Mouse (Mus musculus) R1 (cell line): ENCODE results near the gene Sult1a1.
A peak's percentile ranks its signal among the peaks of the same experiment; 100 is the strongest.

ENCODE experiments used
- DNase-seq: peaks from one replicate; pipeline ENCODE4 v3.0.0-alpha.2; 2018; ENCODE audit warnings: low read depth, low spot score

Gene Sult1a1

DNA sequence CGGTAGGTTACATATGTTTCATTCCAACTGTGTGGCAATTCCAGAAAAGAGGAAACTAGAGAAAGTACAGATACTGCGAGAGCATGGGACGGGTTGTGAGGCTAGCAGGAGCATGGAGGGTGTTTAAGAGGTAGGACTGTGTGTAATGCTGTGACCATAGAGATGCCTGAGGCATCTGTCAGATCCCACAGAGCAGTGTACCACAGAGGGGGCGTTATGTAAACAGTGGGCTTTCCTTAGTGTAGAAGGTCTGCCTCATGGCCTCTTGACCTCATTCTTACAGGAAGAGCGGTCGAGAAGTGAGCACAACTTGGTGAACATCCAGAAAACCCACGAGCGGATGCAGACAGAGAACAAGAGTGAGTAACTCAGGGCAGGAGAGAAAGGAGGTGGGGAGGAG is 12.6 kb downstream of the Sult1a1 start:
- DNase-seq: no peak

DNA sequence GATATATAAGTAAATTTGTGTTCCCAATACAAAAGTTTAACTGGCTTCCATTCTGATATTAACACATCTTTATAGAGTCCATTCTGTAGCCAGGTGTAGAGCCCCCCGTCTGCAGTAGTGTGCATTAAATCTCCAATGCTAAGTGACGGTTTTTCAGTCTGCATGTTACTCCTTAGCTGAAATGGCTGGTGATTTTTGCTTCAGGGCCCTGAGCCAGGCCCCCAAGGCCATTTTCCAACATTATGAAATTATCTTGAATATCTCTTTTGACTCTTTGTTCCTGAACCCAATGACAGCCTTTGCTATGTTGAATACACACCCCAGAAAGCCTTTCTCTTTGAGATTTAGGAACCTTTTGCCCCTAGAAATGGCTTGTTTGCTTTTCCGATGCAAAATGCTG is 16.5 kb downstream of the Sult1a1 start:
- DNase-seq: no peak

DNA sequence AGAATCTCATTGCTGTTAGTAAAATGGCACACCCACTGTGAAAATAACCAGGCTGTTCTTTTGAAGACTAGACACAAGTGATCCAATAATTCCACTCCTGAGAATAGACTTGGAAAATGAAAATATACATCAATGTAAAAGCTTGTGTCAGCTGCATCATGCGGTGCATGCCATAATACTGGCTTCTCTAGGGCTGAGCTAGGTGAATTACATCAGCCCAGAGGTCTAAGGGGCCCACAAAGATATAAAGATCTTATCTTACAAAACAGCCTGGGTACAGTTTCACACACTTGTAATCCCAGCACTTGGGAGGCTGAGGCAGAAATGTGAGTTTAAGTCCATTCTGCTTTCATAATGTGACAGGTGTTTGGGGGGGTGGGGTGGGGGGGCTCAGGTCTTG is 18.7 kb downstream of the Sult1a1 start:
- DNase-seq: no peak

DNA sequence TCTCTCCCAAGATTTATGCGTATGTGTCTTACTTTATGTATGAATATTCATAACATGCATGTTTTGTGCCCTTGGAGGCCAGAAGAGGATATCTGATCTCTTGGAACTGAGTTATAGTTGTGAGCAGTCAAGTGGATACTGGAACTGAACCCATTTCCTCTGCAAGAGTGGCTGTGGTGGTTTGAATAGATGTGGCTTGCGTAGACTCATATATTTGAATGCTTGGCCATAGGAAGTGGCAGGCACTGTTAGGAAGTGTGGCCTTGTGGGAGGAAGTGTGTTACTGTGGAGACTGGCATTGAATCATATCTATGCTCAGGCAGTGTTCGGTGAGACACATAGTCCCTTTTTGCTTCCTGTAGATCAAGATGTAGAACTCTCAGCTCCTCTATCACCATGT is 20.5 kb downstream of the Sult1a1 start:
- DNase-seq: no peak

DNA sequence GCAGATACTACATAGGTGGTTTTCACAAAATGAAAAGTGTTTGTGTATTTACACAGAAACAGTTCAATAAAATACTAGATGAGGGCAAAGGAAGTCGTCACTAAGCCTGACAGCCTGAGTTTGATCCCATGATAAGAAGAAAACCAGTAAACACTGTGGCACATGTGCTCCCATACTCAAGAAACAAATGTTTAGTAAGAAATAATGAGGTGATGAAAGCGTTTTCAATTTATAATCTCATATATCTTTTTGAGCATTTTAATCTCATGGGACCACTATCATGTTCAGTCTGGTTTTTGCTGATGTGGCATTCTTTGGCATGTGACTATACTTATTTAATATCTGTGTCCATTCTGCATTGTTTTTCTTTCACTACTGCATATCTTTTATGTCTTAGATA is 22.2 kb downstream of the Sult1a1 start:
- no peak for DNase-seq

DNA sequence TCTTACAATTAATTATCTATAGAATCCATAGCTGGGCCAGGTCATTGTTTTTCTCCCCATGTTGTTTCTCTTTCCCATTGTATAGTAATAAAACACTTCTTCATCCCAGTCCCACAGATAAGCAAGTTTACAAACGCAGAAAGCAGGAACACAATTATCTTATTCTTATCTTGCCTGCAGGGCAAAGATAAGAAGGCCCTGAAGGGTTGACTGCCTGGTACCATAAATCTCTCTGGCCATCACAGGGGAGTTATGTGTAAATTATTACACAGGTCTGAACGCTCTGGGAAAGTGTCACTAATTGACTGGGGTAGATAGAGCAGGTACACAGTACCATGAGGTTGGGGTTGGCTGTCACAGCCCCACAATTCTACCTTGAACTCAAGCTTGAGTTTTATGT is 25.4 kb downstream of the Sult1a1 start:
- no peak for DNase-seq

DNA sequence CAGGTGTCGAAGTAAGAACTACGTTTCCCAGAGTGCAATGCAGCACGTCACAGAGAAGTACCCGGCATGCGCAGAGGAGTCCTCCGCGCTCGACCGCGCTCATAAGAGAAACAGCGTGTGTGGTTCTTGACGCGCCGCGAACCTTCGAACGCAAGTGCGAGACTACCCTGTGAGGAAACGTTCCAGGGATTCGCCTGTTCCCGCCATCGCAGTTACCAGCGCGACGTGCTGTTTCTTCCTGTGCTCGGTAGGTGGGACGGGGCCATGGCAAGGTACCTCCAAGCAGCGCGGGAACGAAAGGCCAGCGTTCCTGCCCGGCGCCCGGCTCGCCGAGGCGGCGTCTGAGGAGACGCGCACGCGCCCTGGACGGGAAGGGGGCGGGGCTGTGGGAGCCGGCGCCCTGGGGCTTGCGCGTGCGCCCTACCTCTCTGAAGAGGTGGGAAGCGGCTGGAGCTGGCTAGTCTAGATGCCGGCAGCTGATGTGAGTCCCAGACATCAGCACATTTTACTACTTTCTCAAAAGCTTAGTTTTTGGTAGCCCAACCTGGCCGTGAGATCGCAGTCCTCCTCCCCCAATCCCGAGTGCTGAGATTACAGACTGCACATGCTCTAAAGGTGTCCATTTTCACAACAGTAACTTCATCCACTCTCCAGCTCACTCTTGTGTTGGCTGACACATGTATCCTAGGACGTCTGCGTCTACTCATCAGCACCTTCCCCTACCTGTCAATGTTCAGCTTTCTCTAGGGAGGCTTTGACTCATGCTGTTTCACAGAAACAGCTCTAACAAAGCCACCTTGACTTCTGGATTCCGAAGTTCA is 26.8 kb downstream of the Sult1a1 start, which contains the start of gene Sgf29:
Gene Sgf29 (plus strand): TSS at position 79 of the 821 bp plus-strand sequence.
- DNase-seq: peak; percentile 95

DNA sequence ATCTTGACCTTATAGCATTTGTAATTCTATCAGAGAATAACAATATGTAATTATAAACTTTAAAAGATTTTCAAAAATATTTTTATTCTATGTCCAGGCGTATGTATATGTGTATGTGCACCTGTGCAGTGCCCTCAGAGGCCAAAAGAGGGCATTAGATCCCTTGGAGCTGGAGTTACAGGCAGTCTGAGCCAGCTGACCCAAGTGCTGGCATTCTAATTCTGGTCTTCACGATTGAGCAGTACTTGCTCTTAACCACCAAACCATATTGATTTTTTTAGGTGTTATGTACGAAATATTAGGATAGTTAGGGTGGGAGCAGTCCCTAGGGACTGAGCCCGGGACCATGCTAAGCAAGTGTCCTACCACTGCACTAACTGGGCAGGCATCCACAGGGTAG is 27.7 kb downstream of the Sult1a1 start:
- peak; percentile 76 for DNase-seq

DNA sequence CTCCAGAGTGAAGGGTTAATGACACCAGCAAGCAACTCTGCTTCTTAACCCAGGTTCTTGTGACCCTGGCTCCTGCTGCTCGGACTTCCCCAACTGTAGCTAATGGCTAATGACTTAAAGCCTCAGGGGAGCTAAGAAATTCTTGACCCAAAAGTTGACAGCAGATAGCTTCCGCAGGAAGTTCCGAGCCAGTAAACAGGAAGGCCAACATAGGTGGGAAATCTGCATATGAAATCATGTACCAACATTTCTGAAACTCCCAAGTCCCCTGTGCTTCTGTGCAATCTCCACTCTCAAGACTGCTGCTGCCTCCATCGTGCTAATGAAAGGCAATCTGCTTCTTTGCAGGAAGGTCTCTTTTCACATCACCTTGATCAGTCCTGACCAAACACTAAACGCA is 30.5 kb downstream of the Sult1a1 start:
- DNase-seq: peak; percentile 35

DNA sequence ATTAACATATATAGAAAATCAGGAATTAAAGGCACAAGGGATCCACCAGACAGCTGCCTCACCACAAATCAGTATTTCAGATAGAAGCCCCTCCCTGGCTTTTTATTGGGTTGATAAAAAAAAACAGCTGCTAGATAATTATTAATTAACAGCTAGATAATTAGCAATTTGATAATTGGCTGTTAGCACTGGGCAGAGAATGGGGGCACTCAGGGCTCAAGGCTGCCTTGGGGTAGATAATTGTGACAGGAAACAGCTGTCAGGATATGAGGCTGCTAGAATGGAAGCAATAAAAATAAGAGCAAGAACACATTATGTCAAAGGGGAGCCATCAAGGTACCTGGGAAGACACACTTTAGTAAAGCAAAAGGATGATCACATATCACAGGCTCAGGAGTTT is 31.3 kb downstream of the Sult1a1 start:
- no peak for DNase-seq

DNA sequence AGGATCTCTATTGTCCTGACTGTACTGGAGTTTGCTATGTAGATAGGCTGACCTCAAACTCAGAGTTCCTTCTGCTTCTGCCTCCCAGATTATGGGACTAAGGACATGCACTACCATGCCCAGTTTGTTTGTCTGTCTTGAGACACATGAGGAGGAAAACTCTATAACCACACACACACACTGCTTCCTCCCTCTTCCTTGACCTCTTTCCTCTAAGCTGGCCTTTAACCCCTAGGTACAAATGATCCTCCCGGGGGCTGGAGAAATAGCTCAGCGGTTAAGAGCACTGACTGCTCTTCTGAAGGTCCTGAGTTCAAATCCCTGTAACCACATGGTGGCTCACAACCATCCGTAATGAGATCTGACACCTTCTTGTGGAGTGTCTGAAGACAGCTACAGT is 31.9 kb downstream of the Sult1a1 start:
- no peak for DNase-seq

DNA sequence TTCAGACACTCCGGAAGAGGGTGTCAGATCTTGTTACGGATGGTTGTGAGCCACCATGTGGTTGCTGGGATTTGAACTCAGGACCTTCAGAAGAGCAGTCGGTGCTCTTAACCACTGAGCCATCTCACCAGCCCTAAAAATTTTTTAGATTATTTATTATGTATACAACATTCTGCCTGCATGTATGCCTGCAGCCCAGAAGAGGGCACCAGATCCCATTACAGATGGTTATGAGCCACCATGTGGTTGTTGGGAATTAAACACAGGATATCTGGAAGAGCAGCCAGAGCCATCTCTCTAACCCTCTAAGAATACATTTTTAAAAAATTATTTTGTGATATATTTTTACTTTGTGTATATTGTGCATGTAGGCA is 33.0 kb downstream of the Sult1a1 start:
- peak; percentile 74 for DNase-seq

DNA sequence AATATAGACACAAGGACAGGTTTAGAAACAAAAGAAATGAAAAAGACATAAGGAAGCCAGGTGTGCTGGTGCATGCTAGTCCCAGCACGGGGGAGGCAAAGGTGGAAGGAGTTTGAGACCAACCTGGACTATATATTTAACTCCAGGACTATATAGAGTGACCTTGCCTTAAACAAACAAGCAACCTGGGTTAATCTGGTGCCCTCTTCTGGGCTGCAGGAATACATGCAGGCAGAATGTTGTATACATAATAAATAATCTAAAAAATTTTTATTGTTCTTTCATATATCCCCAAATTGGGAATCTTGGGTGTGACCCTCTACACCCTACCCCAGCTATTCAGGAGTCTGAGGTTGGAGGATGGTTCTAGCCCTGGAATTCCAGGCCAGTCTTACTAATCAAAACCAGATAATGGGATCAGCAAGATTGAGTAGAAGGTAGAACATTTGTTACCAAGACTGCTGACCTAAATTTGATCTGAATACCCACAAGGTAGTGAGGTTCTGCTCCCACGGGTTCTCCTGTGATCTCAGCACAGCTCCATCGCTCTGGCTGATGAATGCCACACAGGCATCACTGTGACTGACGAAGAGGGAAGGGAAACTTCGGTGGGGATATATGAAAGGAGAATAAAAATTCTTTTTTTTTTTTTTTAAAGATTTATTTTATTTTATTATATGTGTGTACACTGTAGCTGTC is 33.5 kb downstream of the Sult1a1 start:
- no peak for DNase-seq

DNA sequence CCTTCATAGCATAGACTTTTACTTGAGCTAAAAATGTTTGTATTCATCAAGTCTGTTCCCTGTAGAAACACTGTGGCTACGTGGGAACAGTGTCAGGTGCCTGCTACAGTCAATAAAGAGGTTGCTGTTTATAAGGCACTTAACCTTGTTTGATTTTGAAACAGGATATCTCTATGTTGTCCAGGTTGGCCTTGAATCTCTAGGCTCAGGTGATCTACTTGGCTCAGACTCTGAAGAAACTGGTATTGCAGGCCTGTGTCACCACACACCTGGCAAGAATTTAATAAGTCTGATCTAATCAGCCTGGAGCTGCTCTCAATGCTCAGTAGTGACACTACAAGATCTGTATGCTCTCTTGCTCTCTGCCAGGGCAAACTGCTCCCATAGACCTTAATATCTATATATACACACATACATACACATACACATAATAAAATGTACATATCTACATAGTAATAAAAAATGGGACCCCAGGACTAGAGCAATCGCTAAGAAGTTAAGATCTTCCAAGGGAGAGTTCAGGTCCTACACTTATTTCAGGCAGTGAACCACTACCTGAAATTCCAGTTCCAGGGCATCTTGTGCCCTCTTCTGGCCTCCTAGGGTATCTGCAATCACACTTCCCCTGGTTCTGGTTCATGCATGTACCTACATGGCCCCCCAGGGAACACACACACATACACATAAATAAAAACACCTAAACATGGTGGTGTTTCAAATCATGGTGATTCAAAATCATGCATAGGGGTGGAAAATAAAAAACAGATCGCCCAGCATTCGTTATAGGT is 39.3 kb downstream of the Sult1a1 start:
- peak; percentile 67 for DNase-seq

DNA sequence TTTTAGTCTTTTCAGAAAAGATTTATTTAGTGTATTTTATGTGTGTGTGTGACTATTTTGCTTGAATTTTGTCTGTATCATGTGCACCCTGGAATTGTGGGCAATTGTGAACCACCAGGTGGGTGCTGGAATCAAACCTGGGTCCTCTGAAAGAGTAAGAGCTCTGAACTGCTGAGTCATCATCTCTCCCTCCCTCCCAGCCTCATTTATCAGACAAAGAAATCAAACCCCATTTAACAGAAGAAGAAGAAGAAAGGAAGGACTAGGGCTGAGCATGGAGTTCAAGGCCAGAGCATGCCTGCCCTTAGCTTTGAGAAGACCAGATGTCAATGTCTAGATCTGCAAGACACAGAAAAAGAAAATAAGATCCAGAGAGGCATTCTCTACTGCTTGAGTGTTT is 40.9 kb downstream of the Sult1a1 start:
- DNase-seq: no peak

DNA sequence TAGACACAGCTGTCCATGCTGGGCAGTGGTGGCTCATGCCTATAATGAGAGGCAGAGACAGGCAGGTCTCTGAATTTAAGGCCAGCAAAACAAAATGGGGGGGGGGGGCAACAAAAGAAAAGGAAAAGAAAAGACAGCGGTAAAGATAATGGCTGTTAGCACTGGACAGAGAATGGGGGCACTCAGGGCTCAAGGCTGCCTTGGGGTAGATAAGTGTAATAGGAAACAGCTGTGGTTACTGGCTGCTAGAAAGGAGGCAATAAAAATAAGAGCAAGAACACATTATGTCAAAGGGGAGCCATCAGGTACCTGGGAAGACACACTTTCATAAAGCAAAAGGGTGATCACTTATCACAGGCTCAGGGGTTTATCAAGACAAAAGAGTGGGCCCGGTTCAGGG is 43.8 kb downstream of the Sult1a1 start:
- no peak for DNase-seq

DNA sequence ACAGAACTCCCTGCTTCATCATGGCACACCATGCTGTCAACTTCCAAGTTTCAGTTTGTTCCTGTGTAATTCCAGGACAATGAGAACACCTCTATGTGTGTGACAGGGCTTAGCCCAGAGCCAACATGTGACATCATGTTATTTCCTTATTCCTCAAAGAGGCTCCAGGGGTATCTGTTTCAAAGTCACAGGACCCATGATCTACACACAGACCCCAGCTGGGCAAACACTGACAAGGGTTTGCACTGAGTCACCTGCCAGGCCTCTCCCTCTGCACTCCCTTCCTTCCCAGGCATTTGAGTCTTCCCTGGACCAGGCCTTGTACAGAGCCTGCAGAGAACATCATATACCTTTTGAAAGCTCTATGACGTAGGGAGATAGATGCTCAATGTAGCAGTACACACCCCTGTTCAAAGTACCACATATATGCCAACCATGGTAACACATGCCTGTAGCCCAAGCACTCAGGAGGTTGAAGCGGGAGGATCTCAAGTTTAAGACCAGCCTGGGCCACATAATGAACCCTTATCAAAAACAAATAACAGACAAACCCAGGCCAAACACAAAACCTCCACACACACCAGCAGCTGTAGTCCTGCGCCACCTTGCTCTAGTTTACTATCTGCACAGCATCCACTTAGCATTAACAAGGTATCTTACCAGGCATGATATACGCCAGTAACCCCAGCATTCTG is 45.3 kb downstream of the Sult1a1 start, which contains the start of gene Nupr1:
Gene Nupr1 (minus strand): TSS at position 38 of the 695 bp plus-strand sequence.
- no peak for DNase-seq

DNA sequence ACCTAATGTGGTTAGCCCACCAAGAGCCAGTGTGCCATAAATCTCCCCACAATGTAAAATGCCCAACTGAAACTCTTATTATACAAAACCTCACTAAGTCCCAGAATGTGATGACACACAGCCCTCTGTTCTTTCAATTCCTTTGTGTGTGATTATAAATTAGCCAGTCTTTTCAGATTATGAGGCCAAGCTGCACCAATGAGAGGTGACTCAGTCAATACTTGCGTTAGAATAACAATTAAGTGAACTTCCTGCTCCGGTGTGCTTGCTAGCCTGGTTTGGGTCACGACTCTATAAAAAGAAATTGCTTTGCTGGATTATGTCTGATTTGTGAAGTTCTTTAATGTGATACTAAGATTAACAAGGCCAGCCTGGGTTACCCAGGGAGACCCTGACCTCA is 46.3 kb downstream of the Sult1a1 start:
- DNase-seq: no peak

DNA sequence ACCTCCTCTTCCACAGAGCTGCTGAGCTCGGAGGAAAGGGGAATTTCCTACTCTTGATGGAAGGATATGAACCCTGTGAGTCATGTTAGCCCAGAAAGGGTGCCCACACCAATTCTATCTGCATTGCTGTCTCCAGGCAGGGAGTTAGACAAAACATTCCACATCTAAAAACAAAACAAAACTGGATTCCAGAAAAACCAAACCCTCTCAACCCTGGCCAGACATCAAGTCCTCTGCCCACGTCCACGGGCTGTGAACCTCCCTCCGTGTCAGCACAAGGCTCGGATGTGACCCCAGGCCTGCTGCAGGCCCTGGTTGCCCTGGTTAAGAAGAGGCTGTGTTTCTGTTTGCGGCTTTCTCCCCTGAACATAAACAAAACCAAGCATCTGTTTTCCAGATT is 48.1 kb downstream of the Sult1a1 start:
- no peak for DNase-seq

DNA sequence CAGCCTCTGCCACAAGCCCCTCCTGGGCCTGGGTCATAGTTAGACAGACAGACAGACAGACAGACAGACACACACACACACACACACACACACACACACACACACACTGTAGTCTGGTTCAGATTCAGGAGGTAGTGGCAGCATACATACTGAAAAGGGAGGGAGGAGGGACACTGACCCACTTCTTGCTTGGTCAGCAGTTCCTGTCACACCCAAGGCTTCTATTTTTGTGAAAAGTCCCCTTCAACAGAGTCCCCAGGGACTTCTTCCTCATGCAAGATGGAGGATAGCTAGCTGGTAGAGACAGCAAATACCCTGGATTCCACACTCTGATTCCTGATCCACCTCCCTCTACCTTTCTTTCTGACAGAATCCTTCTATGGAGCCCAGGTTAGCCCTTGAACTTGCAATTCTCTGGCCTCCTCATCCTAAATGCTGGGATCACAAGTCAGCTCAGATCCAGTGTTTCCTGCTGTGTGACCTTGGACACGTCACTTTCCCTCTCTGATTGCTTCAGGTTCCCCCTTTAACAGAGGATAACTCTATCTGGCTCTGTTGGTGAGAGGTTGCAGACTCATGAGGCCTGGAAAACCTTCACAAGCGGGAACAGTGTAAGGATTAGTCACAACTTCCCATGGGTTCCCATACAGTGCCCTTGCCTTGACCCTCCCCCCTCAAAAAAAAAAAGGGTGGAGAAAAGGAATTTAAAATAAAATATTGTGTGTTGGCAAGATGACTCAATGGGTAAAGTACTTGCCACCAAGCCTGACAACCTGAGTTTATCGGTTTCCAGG is 50.2 kb downstream of the Sult1a1 start:
- no peak for DNase-seq

DNA sequence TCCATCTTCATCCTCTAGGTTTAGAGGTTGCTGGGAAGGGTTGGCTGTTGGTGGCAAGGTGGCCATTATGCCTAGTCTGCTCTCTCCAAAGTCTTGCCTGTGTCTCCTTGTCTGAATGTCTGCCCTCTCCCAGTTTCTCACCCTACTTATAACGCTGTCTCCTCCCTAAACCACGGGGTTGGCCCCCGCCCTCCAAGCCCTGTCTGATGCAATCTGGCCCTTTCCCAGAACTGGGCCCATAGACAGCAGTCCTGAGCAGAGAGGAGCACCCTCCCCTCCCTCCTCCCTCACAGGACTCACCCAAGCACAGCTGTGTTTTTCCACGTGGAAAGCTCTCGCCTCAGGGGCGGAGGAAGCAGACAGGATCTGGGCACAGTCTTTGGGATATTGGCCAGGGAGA is 50.9 kb downstream of the Sult1a1 start:
- no peak for DNase-seq
